Mouse (Mus musculus) large intestine, adult 2 months (tissue): Measurements from ENCODE around the gene Emilin1. TPM values are rescaled to one million over a fixed set of nuclear protein-coding genes. Genes with fewer than 3 reads are reported as not detected.

ENCODE experiments used
- DNase-seq: peaks from one replicate; pipeline ENCODE4 v3.0.0-alpha.2; 2012; ENCODE audit warnings: low read depth, low spot score
- WGBS: fragments of 180-500 bp; shearing (Covaris S2); methylation state at CpG from one replicate; pipeline ENCODE4 v1.1.7; 2018; 5-methylcytosine and 5-hydroxymethylcytosine counted together
- polyA plus RNA-seq: library from polyadenylated mRNA; depleted of rRNA; stranded (reverse); fragments of >200 nt; gene quantifications from 2 replicates; pipeline ENCODE4 v1.2.3, GENCODE M21; 2012; rRNA removed

Emilin1 gene
- polyA plus RNA-seq, 1 experiment = 48.6 TPM

DNA sequence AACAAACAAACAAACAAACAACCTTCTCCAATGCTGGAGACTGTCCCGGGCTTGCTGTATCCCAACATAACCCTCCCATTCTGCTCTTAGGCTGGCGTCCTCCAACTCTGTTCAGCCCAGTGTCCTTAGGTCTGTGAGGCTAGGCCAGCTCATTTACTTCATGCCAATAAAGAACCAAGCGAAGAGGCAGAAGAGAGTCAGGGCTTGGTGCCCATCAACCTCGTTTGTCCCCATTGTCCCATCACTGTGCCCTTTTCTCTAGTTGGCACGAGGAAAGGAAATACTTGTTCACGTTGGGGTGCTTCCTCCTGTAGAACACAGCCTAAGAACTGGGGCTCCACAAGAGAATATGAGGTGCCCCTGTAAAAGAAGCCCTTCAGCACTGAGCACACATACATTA lies 38.5 kb downstream of the Emilin1 start:
- WGBS = 45% methylated on average over 6 of the region's 6 CpGs
- DNase-seq = no peak

GRCm38 (mm10) chr5:30952551-30952950 lies 39.3 kb downstream of the Emilin1 start:
- no peak for DNase-seq
- WGBS = 78% methylated on average over 5 of the region's 5 CpGs

GRCm38 (mm10) chr5:30954065-30954464 lies 40.9 kb downstream of the Emilin1 start:
- no peak for DNase-seq
- WGBS = 94% methylated on average over 6 of the region's 6 CpGs

- DNase-seq = no peak
- WGBS = 95% methylated on average over 9 of the region's 9 CpGs
Measured at GRCm38 (mm10) chr5:30954556-30954955, 41.4 kb downstream of the Emilin1 start.

GRCm38 (mm10) chr5:30955751-30956150 lies 42.5 kb downstream of the Emilin1 start:
- 77% methylated on average over 6 of the region's 6 CpGs for WGBS
- no peak for DNase-seq

DNA sequence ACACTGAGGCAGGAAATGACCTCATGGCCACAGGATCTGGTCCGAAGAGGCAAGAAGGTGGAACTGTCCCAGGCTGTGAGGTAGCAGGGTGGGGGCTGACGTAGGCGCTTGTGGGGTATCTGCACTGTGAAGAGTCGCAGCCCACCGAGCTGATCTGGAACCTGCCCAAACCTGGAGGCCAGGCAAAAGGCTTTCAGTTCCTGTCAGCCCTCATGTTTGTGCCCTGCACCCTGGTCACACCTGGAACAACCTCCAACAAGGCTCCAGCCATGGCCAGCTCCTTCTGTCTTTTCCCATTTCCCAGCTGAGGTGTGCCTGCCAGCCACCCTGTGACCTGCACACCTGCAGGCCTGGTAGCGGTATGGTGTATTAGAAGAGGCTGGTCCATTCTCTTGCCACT lies 44.7 kb downstream of the Emilin1 start:
- WGBS = 90% methylated on average over 6 of the region's 6 CpGs
- no peak for DNase-seq

DNA sequence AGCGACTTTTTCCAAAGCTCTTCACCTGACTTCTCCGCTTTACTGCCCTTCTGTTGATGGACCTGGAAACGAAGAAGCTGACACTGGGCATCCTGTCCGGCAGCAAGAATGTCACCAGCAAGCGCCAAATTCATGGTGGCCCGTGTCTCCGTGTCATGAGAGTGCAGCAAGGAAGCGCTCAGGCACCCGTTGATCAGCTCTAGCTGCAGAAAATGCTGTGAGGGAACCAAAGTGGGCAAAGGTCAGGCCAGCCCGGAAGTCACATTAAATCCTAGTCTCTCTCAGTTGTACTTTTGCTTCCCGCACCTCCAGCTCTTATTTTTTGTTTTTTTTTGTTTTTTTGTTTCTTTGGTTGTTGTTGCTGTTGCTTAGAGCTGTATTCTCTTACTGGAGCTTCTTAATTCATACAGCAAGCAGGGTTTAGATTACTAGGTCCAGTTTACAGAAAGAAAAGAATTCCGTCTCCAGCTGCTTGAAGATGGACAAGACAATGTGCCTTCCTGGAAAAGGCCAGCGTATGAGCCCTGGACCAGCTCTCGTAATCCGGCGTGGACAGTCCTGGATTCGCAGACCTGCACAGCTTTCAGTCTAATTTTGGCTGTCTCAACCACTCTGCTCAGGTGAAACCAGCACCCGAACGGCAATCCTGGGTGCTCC lies 46.1 kb downstream of the Emilin1 start:
- WGBS = 9% methylated on average over 19 of the region's 19 CpGs
- no peak for DNase-seq

- peak; percentile 92 for DNase-seq
- WGBS = under 1% methylated on average over 56 of the region's 56 CpGs
Measured at GRCm38 (mm10) chr5:30959966-30960501, 46.8 kb downstream of the Emilin1 start, which contains the start of gene Preb. Preb (minus strand) TSS chr5:30960361.

DNA sequence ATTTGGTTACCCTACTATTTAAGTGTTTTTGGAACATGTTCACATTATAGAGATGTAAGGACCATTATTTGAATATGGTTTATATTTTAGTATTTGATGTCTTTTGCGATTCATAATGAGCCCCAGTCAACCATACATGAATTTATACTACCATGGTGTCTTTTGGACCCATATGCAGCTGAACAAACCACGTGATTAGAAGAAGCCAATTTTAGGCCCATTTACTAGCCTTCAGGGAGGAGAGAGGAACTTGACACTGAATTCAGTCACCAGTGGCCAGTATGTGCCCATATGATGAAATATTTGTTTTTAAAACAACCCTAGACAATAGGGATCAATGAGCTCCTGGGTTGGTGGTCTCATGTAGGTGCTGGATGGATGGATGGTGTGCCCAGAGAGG lies 47.6 kb downstream of the Emilin1 start:
- DNase-seq = no peak
- WGBS = 86% methylated on average over 2 of the region's 2 CpGs

- 58% methylated on average over 10 of the region's 10 CpGs for WGBS
- DNase-seq = no peak
Measured at GRCm38 (mm10) chr5:30961545-30962505, 48.6 kb downstream of the Emilin1 start.

- DNase-seq = no peak
- WGBS = 87% methylated on average over 3 of the region's 3 CpGs
Measured at GRCm38 (mm10) chr5:30963916-30964315, 50.7 kb downstream of the Emilin1 start.

- WGBS = 82% methylated on average over 4 of the region's 4 CpGs
- no peak for DNase-seq
Measured at GRCm38 (mm10) chr5:30966189-30966588, 53.0 kb downstream of the Emilin1 start.

DNA sequence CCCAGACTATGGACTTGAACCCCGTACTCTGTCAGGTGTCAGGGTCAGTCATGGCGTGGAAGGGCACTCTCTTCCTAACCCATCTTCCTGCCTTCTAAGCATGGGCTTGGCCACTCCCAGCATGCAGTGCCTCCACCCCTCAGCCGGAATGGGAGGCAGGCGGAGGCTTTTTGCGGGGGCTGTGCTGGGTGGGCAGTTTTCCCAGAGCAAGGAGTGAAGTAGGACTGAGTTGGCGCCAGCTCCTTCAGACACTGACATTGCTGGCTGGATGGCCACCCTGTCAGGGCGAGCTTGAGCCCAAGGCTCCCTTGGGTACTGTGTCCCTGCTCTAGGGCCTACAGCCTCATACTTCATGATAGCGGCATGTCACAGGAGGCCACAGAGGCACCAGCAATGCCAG lies 55.2 kb downstream of the Emilin1 start, which contains the start of gene Tcf23:
TSS of gene Tcf23 (plus strand) at position 247 of the 400 bp plus-strand sequence.
- WGBS = 63% methylated on average over 8 of the region's 8 CpGs
- no peak for DNase-seq

DNA sequence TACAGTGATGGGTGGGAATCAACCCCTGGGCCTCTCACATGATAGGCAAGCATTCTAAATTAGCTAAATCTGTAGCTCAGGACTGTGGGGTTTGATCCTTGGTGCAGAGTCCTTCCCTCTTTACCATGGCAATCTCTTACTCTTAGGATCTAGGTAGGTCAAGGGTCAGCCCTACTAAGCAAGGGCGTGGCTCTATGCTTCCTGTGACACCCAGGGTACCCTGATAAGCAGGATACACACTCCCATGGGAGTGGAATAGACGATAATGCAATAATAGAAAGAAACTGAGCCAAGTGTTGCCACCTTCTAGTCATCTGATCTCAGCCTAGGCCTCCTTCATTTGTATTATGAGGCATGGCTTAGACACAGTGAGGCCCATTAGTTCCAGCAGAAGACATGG lies 56.2 kb downstream of the Emilin1 start:
- WGBS = 36% methylated on average over 2 of the region's 2 CpGs
- peak; percentile 78 for DNase-seq

Other genes with a start within 250 kb of the Emilin1 start
- gene Cenpa, start 246.6 kb upstream of the Emilin1 start, polyA plus RNA-seq = 53.2 and 53.8 TPM in 2 replicates
- gene Dpysl5, start 201.8 kb upstream of the Emilin1 start, polyA plus RNA-seq = 0.70 and 0.92 TPM in 2 replicates
- gene Mapre3, start 98.8 kb upstream of the Emilin1 start, polyA plus RNA-seq = 25.3 and 26.2 TPM in 2 replicates
- gene Tmem214, start 45.4 kb upstream of the Emilin1 start, polyA plus RNA-seq = 84.2 and 95.4 TPM in 2 replicates
- 9.1 and 11.9 TPM in 2 replicates for gene Agbl5, start 24.7 kb upstream of the Emilin1 start, polyA plus RNA-seq
- 317 and 323 TPM in 2 replicates for gene Ost4, start 5.6 kb upstream of the Emilin1 start, polyA plus RNA-seq
- 189 and 395 TPM in 2 replicates for gene Khk, start 8.0 kb downstream of the Emilin1 start, polyA plus RNA-seq
- 111 and 239 TPM in 2 replicates for gene Cgref1, start 32.2 kb downstream of the Emilin1 start, polyA plus RNA-seq
- 386 and 408 TPM in 2 replicates for gene Preb, start 47.0 kb downstream of the Emilin1 start, polyA plus RNA-seq
- 0.33 and 0.62 TPM in 2 replicates for gene Tcf23, start 55.3 kb downstream of the Emilin1 start, polyA plus RNA-seq
- 92.9 and 98.2 TPM in 2 replicates for gene Atraid, start 134.9 kb downstream of the Emilin1 start, polyA plus RNA-seq
- 73.4 and 107 TPM in 2 replicates for gene Slc5a6, start 135.5 kb downstream of the Emilin1 start, polyA plus RNA-seq
- gene Cad, start 141.4 kb downstream of the Emilin1 start, polyA plus RNA-seq = 15.1 and 21.2 TPM in 2 replicates
- not detected in 2 replicates for gene Dnajc5g, start 192.9 kb downstream of the Emilin1 start, polyA plus RNA-seq
- 0.14 and 0.16 TPM in 2 replicates for gene Slc30a3, start 194.8 kb downstream of the Emilin1 start, polyA plus RNA-seq
- gene Trim54, start 203.3 kb downstream of the Emilin1 start, polyA plus RNA-seq = 0.05 TPM in 1 of 2 replicates, not detected in the other
- gene Ucn, start 225.4 kb downstream of the Emilin1 start, polyA plus RNA-seq = not detected in 2 replicates
- 46.8 and 47.5 TPM in 2 replicates for gene Mpv17, start 240.8 kb downstream of the Emilin1 start, polyA plus RNA-seq